Mouse (Mus musculus) midbrain, embryonic 10.5 days (tissue): ENCODE measurements at regions not wholly inside any gene's neighbourhood (a gene's known extent, or its start where the extent isn't known, plus 50 kb on each side); places are given as distances from the start of the nearest gene placed in this dataset.

Experiments
- DNase-seq: peaks from one replicate; pipeline ENCODE4 v3.0.0-alpha.2; 2017; ENCODE audit warnings: low spot score
- H3K27ac ChIP-seq: fragments of 300-500 bp; sonication (generic); replicated peaks from 2 replicates; pipeline ENCODE4 v1.5.1; 2016; ENCODE audit warnings: mild to moderate bottlenecking
- H3K27me3 ChIP-seq: fragments of 300-500 bp; sonication (generic); 2 replicates; pipeline ENCODE4 v1.6.1; 2016; ENCODE audit warnings: low read depth, mild to moderate bottlenecking; ENCODE audit not compliant: poor library complexity, severe bottlenecking
- H3K36me3 ChIP-seq: fragments of 300-500 bp; sonication (generic); 2 replicates; pipeline ENCODE4 v1.6.1; 2016; ENCODE audit warnings: mild to moderate bottlenecking, moderate library complexity
- H3K4me1 ChIP-seq: fragments of 300-500 bp; sonication (generic); 2 replicates; pipeline ENCODE4 v1.6.1; 2016
- H3K4me3 ChIP-seq: fragments of 300-500 bp; sonication (generic); 2 replicates; pipeline ENCODE4 v1.5.1; 2016; ENCODE audit warnings: mild to moderate bottlenecking, moderate library complexity
- H3K9me3 ChIP-seq: fragments of 300-500 bp; sonication (generic); replicated peaks from 2 replicates; pipeline ENCODE4 v1.6.1; 2016; ENCODE audit warnings: mild to moderate bottlenecking
- WGBS: fragments of 180-500 bp; shearing (Covaris S2); methylation state at CpG from one replicate; pipeline ENCODE4 v1.1.7; 2016; 5-methylcytosine and 5-hydroxymethylcytosine counted together

DNA sequence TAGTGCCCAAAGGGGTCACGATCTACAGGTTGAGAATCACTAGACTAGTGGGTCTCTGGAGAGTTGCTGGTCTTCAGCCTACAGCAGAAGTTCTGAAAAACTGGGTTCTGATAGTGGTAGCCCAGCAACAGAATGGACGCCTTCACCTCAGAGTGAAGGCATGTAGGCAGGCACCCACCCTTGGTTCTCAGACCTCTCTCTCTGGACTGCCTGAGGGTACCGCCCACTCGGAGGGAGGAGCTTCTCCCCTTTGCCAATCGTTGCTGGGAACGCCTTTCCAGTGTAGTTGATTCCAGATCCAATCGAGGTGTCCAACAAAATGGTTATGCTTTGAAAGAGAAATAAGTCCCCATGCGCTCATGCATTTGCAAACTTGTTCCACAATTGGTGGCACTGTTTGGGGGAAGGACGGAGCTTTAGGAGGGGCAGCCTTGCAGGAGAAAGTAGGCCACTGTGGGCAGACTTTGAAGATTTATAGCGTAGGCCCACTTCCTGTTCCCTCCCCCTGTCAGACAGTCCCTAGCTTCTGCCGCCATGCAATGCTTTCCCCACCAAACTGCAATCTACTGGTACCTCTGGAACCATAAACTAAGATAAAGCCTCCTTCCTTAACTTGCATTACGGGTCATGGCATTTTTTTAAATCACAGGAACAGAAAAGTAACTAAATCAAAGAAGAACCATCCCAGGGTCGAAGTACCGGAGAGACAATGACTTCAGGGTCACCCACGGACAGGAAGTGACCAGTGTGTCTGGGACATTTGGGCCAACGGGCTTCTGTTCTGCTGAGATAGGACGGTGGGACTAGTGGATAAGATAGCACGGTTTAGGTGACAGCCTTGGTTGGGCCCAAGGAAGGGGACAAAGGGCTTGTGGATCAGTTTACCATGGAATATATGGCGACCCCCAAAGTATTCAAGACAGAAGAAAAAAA, 224.5 kb downstream of the Gadd45g start:
- Histone ChIP-seq H3K9me3 (no peaks in the 10 kb centered on the region), H3K27ac (no peak overlapping the region), H3K4me1 (peaks cover 11% of the 10 kb centered on the region), H3K27me3 (no peaks in the 10 kb centered on the region), H3K36me3 (no peaks in the 10 kb centered on the region), H3K4me3 (no peak overlapping the region)
- WGBS = 86% methylated on average over 19 of the region's 19 CpGs
- DNase-seq = no peak

DNA sequence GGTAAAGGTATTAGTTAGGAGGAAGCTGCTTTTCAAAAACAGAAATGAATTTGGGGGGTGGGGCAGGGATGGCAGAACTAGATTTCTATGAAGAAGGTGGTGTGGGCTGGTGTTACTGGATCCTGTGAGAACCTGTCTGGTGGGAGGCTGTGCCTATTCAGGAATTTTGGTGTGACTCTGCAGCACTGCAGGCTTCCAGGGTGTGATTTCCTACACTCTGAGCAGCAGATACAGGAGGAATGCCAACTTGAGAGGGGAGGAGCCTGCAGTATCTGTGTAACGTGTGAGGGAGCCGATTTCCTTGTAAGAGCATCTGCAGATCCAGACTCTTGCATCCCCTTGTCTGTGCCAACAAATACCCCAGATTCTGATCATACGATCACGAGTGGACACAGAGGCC, 231.1 kb downstream of the Gadd45g start:
- Histone ChIP-seq H3K4me1 (no peaks in the 10 kb centered on the region), H3K4me3 (no peak overlapping the region), H3K36me3 (no peaks in the 10 kb centered on the region), H3K9me3 (no peaks in the 10 kb centered on the region), H3K27me3 (no peaks in the 10 kb centered on the region), H3K27ac (no peak overlapping the region)
- no peak for DNase-seq
- WGBS = 80% methylated on average over 4 of the region's 4 CpGs

DNA sequence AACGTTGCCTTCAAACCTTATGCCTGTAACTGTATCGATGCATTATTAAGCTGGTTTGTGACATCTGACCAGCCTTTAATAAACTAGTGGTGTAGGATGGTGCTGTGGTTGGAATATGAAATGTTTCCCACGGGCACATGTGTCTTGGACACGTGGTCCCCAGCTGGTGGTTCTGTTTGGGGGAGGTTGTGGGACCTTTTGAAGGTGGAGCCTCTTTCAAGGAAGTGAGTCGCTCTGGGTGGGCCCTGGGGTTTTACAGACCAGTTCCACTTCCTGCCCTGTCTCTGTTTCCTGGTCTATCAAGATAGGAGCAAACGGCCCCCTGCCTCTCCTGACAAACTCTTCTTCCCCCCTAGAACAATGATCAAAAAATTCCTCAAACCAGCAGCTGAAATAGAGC, 232.1 kb downstream of the Gadd45g start:
- Histone ChIP-seq H3K4me1 (peaks cover 3% of the 10 kb centered on the region; the same call in 1 of the 2 replicates), H3K9me3 (no peaks in the 10 kb centered on the region), H3K36me3 (no peaks in the 10 kb centered on the region), H3K27ac (no peak overlapping the region), H3K27me3 (no peaks in the 10 kb centered on the region), H3K4me3 (no peak overlapping the region)
- 82% methylated on average over 6 of the region's 6 CpGs for WGBS
- no peak for DNase-seq

DNA sequence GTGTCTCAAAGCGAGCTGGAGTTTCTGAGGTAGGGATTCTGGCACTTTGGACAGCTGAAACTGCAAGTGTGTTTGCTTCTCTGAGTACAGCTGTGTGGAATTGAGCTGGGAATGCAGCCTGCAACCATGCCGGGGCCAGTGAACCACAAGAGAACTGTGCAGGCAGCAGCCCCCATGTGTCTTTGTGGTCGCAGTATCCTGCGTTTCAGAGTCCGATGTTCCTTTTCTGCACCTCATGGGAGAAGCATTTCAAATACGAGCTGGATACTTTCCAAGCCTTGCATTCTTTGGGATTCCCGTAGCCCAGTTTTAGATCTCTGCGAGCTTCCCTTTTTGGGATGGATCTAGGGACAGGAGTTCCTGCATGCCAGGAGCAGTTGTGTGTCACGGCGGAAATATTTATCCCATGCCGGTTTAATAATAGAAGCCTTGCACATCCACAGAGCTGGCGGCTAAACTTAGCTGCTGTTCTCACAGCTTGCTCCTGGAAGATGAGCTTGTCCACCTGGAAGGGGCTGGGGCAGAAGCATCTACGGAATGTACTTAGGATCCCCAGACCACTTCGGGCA, 233.3 kb downstream of the Gadd45g start:
- Histone ChIP-seq H3K27me3 (no peaks in the 10 kb centered on the region), H3K27ac (no peak overlapping the region), H3K36me3 (no peaks in the 10 kb centered on the region), H3K4me1 (peaks cover 10% of the 10 kb centered on the region; the same call in 1 of the 2 replicates), H3K4me3 (no peak overlapping the region), H3K9me3 (no peaks in the 10 kb centered on the region)
- no peak for DNase-seq
- 80% methylated on average over 14 of the region's 14 CpGs for WGBS

DNA sequence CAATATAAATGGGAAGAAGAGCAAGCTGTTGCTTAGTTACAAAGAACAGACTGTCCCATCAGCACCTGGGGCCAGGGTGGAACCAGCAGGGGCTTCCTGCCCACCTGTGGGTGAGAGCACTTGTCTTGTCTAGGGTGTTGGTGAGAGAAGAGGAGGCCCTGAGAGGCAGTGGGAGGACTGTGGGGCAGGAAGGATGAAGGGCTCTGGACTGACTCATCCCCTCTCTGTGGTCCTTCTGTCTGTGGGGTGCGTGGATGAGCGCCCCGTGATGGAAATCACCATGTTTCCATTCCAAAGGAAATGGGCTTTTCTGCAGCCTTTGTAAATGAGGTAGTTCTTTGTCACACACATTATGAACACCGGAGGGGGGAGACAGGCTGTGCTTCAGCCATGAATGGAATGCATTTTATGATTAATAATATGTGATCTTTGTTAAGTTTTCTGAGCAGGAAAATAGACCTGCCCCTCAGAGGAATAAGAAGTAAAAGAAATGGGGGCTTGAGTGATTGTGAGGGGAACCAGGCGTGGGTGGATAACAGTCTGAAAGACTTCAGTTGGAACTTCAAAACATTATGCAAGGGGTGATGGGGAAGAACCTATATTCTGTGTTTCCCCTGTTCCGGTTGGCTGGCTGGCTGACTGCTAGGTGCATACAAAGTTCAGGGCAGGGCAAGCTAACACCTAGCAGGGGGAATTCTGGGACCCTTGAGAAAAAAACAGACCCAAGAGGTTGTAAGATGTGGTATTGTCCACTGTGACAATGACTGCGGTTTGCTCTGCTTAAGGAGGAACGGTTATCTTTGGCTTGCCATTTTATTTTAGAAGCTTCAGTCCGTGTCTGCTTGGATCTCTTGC, 237.3 kb downstream of the Gadd45g start:
- Histone ChIP-seq H3K4me3 (no peak overlapping the region), H3K4me1 (peaks cover 19% of the 10 kb centered on the region), H3K36me3 (no peaks in the 10 kb centered on the region), H3K27ac (no peak overlapping the region), H3K27me3 (no peaks in the 10 kb centered on the region), H3K9me3 (no peaks in the 10 kb centered on the region)
- WGBS = 84% methylated on average over 9 of the region's 9 CpGs
- DNase-seq = no peak

DNA sequence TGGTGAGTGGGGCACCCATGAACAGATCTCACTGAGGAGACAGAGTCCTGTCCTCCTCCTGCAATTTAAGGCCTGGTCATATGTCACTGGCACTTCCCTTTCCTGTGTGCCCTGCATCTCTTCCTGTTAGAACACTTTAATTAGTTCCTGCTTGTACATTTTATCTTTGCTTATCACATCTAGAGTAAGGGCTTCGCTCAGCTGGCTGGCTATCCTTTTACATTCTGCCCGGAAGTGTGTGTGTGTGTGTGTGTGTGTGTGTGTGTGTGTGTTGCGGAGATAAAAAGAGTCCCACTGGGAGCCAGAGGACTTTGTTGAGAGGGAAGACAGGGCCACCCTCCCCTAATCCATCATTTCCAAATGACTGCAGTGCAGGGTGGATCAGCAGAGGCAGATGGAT, 238.6 kb downstream of the Gadd45g start:
- Histone ChIP-seq H3K27me3 (no peaks in the 10 kb centered on the region), H3K4me1 (peaks cover 19% of the 10 kb centered on the region), H3K4me3 (no peak overlapping the region), H3K9me3 (no peaks in the 10 kb centered on the region), H3K27ac (no peak overlapping the region), H3K36me3 (no peaks in the 10 kb centered on the region)
- DNase-seq = no peak
- WGBS = 66% methylated on average over 3 of the region's 3 CpGs

DNA sequence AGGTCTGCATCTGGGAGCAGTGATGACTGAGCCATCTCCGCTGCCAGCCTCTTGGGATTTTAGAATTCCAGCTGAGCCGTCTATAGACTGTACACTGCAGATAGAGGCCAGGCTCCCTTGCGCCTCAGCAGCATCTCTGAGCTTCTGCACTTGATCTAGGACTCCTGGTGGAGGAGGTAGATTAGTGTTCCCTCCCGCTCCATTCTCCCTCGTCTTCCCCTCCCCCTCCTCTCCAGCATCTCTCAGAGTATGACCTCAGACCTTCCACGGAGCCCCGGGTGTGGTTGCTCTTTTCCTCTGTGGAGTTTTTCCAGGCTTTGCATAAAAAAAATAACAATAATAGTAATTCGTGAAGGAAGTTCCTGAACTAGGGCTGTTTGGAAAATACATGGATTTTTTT, 241.8 kb downstream of the Gadd45g start:
- H3K36me3 ChIP-seq = no peaks in the 10 kb centered on the region
- H3K9me3 ChIP-seq = no peaks in the 10 kb centered on the region
- H3K27ac ChIP-seq = no peak overlapping the region
- WGBS = 50% methylated on average over 8 of the region's 8 CpGs
- DNase-seq = no peak
- H3K4me1 ChIP-seq = peaks cover 18% of the 10 kb centered on the region
- no peaks in the 10 kb centered on the region for H3K27me3 ChIP-seq
- H3K4me3 ChIP-seq = no peak overlapping the region

DNA sequence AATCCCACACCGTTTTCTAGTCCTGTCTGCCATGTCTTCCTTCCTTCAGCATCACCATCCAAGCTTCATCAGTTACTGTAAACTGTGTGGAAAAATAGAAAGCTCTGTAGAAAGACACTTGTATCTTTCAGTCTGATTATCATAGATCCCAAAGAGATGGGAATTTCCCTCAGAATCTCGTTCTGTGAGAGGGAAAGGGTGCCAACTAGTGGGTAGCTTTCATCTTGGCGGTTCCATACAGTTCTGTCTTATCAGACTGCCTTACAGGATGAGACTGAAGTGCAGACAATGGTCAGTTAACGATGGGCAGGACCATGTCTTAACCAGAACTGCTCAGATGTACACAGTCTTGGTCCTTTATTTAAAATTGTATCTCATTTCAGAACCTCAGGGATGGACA, 243.9 kb downstream of the Gadd45g start:
- no peak for DNase-seq
- 84% methylated on average over 4 of the region's 4 CpGs for WGBS
- no peaks in the 10 kb centered on the region for H3K27me3 ChIP-seq
- no peak overlapping the region for H3K4me3 ChIP-seq
- no peak overlapping the region for H3K27ac ChIP-seq
- no peaks in the 10 kb centered on the region for H3K36me3 ChIP-seq
- peaks cover 10% of the 10 kb centered on the region for H3K4me1 ChIP-seq
- H3K9me3 ChIP-seq = no peaks in the 10 kb centered on the region

DNA sequence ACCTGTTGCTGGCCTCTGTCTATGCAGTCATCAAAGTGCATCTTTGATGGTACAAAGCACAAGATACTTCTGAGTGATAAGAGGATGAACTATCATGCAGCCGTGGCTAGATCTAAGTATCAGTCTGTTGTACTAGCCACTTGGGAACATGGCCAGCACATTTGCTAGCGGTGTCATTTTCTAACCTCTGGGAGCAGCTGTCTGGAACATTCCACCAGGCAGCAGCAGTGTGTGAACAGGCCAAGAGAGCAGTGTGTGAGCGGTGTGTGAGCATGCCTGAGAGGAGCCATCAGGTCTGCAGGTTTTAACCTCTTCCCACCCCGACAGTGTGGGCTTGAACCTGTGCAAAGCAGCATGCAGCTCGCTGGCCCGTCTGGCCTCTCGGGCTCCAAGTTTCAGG, 248.3 kb downstream of the Gadd45g start:
- DNase-seq = no peak
- H3K27me3 ChIP-seq = no peaks in the 10 kb centered on the region
- H3K4me3 ChIP-seq = no peak overlapping the region
- H3K4me1 ChIP-seq = no peaks in the 10 kb centered on the region
- 89% methylated on average over 7 of the region's 7 CpGs for WGBS
- H3K27ac ChIP-seq = no peak overlapping the region
- no peaks in the 10 kb centered on the region for H3K36me3 ChIP-seq
- H3K9me3 ChIP-seq = no peaks in the 10 kb centered on the region

DNA sequence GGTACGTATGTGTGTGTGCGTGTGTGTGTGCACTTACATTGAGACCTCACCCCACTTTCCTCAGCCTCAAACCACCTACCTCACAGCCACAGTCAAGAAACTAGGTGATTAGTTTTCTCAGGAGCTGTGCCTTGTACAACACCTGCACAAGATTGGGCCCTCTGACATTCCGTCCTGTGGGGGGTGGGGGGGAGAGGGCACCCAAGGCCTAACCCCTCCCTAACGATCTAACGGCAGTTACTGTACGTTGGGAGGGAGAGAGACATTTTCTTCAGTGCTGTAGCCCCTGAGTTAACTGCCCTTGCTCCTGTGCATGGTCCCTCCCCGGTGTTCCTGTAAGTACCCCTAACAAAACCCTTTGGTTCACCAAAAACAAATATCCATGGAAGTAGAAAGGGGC, 250.0 kb downstream of the Gadd45g start:
- Histone ChIP-seq H3K27ac (no peak overlapping the region), H3K4me1 (no peaks in the 10 kb centered on the region), H3K9me3 (no peaks in the 10 kb centered on the region), H3K27me3 (peaks cover 16% of the 10 kb centered on the region; the same call in 1 of the 2 replicates), H3K4me3 (no peak overlapping the region), H3K36me3 (no peaks in the 10 kb centered on the region)
- DNase-seq = no peak
- WGBS = 90% methylated on average over 7 of the region's 7 CpGs

DNA sequence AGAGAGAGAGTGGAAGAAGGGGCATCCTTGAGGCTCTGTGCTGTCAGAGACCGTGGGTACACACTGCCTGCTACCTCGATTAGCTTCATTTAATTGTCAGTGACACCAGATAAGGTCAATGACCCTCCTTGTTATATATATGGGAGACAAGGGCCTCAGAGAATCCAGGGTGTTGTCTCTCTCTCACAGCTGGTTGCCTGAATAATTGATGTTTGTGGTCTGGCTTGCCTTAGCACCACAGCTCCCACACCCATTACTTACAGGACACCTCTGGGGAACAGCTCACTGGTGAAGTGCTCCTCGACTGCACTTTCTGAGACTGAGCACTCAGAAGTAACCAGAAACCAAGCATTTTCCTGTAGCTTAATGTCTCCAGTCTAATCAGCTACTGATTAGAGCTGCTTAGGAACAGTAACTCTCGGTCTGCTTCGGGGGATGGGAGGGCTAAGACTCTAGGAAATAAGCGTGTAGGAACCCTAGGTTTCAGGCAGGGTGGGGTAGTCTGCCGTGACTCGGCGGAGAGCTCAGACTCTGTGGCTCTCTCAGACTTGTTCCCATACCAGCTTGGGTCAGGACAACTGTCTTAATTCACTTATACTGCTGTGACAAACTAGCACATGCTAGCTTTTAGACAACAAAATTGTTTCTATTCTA, 259.6 kb downstream of the Gadd45g start:
- Histone ChIP-seq H3K27me3 (peaks cover 54% of the 10 kb centered on the region), H3K4me3 (no peak overlapping the region), H3K4me1 (peaks cover 32% of the 10 kb centered on the region), H3K9me3 (no peaks in the 10 kb centered on the region), H3K27ac (no peak overlapping the region), H3K36me3 (no peaks in the 10 kb centered on the region)
- DNase-seq = no peak
- WGBS = 66% methylated on average over 9 of the region's 9 CpGs

DNA sequence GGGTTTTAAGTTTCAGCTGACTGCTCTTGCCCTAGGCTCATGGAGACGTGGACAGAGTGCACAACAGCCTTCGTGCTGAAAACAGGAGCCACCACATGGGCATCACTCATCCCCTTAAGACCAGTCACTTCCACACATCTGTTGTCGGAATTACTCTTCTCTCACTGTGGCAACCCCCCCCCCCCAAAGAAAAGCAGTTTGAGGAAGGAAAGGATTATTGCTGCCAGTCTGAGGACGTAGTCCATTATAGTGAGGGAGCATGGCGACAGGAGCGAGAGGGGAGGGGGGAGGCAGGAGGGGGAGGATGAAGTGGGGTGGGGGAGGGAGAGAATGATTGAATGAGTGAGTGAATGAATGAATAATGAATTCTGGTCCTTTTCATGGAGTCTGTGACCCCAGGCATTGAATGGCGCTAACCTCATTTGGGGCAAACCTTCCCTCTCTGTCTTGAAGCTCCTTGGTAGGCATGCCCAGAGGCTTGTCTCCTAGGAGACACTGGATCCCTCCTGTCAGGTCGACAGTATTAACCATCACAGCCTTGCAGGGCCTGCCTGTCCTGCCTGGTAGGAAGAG, 262.0 kb downstream of the Gadd45g start:
- peaks cover 64% of the 10 kb centered on the region for H3K27me3 ChIP-seq
- no peaks in the 10 kb centered on the region for H3K9me3 ChIP-seq
- H3K4me3 ChIP-seq = peak overlapping the region; percentile 21; the same call in 1 of the 2 replicates
- DNase-seq = peak; percentile 71
- no peaks in the 10 kb centered on the region for H3K36me3 ChIP-seq
- WGBS = 23% methylated on average over 8 of the region's 8 CpGs
- H3K27ac ChIP-seq = peak overlapping the region; percentile 74
- H3K4me1 ChIP-seq = peaks cover 33% of the 10 kb centered on the region
